In genomic region chr14:121589097-121589725, GRCm38 (mm10) we compare ENCODE assay signal across 7 mouse cellular contexts.
A peak's percentile ranks its signal among the peaks of the same experiment; 100 is the strongest.
DNase-seq lines count a peak whose midpoint lies in the region; ATAC-seq lines count a peak whose summit lies in the region.

No protein-coding gene starts in this region.

- no peak overlapping the region for H3K27ac ChIP-seq in limb, embryonic 10.5 days
- H3K27ac ChIP-seq in midbrain, embryonic 13.5 days, result no peak overlapping the region

- WGBS in limb, embryonic 10.5 days, result 62% methylated on average over 10 of the region's 10 CpGs
- WGBS in midbrain, embryonic 13.5 days, result 52% methylated on average over 10 of the region's 10 CpGs

- H3K4me2 ChIP-seq in midbrain, embryonic 13.5 days (replicated peaks), result no peak overlapping the region

- no peaks in the 10 kb centered on the region for H3K9me3 ChIP-seq in limb, embryonic 10.5 days (replicated peaks)
- H3K9me3 ChIP-seq in midbrain, embryonic 13.5 days, result no peaks in the 10 kb centered on the region

- no peak overlapping the region for H3K4me3 ChIP-seq in limb, embryonic 10.5 days
- no peak overlapping the region for H3K4me3 ChIP-seq in midbrain, embryonic 13.5 days (replicated peaks)

- peak; percentile 69 for ATAC-seq in midbrain, embryonic 13.5 days

- H3K27me3 ChIP-seq in limb, embryonic 10.5 days (ENCODE audit: low read depth, poor library complexity, severe bottlenecking), result no peaks in the 10 kb centered on the region
- H3K27me3 ChIP-seq in midbrain, embryonic 13.5 days, result no peaks in the 10 kb centered on the region

- DNase-seq in adrenal gland, adult (ENCODE audit: inconsistent age in 2 of 2, low spot score in 1 of 2), result peak; percentile 66 to 86
- peak; percentile 77 to 78 for DNase-seq in cerebellum, postnatal 36 days
- DNase-seq in gastrocnemius, postnatal 10 days, result peak; percentile 82
- DNase-seq in hindlimb bud, embryonic 11.5 days (ENCODE audit: extremely low spot score, low read depth, low spot score), result peak; percentile 30
- peak; percentile 89 for DNase-seq in limb, embryonic 10.5 days (ENCODE audit: low spot score)
- DNase-seq in spleen, adult 12 weeks (ENCODE audit: low spot score), result peak; percentile 21

- no peak overlapping the region for H3K9ac ChIP-seq in midbrain, embryonic 13.5 days (replicated peaks)

- H3K36me3 ChIP-seq in limb, embryonic 10.5 days, result no peaks in the 10 kb centered on the region
- no peaks in the 10 kb centered on the region for H3K36me3 ChIP-seq in midbrain, embryonic 13.5 days

- H3K4me1 ChIP-seq in limb, embryonic 10.5 days, result peaks cover 44% of the 10 kb centered on the region
- H3K4me1 ChIP-seq in midbrain, embryonic 13.5 days (replicated peaks), result peaks cover 20% of the 10 kb centered on the region

Comparison
In these comparisons a context has a peak if more than half of its experiments do, and no peak if none do; other contexts are left out.
1. DNase-seq: peak in every context shown above with its lines; median percentile 89 in limb, embryonic 10.5 days; 82 in gastrocnemius, postnatal 10 days; 78 in cerebellum, postnatal 36 days; 76 in adrenal gland, adult; 30 in hindlimb bud, embryonic 11.5 days; 21 in spleen, adult 12 weeks.